Mouse (Mus musculus): ENCODE data around the gene Gpr87. TPM values are rescaled to one million over a fixed set of nuclear protein-coding genes. Genes with fewer than 3 reads are reported as not detected.

The Gpr87 gene
- polyA plus RNA-seq (2014; fragmentation: Illumina TruSeq; extraction: RNeasy Lipid Tissue Mini Kit (QIAGEN cat#74804); ENCODE audit: low read depth, low replicate concordance), result not detected

DNA sequence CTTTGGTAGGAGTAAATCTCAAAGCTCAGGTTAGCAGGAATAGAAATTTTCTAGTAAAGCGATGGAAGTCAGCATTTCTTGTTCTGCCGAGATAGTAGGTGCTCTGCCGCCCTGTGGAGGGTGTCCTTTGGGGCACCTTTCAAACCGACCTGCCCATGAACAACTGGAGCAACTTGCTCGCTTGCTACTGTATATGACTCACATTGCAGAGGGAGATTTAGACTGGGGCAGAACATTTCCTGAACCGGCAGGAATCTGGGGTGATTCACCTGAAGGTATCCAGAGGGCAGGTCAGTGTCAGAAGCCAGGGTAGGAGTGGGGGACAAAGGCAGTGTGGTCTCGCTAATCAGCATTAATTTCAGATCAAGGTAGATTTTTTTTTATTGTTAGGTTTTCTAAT lies at the start of gene Gpr87:
TSS of gene Gpr87 (minus strand) at position 167 of the 400 bp plus-strand sequence.

DNA sequence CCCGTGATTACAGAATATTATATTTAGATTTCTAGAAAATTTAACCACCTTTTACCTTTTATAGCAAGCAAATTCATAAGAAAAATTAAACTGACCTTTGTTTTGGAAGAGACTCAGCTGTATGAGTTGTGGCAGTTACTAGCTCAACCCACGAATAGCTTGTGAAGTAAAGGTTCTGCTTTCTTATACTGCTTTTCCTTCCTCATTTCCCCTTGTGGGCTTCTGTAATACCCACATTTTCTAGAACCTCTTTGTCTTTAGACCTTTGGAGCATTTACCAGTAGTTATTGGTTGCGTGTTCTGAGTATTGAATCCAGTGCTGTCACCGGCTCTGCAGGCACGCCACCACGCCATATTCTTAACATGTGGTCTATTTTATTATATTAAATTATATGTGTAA lies 15.8 kb upstream of the Gpr87 start, which contains the start of gene P2ry13:
TSS of gene P2ry13 (minus strand) at position 156 of the 400 bp plus-strand sequence.

DNA sequence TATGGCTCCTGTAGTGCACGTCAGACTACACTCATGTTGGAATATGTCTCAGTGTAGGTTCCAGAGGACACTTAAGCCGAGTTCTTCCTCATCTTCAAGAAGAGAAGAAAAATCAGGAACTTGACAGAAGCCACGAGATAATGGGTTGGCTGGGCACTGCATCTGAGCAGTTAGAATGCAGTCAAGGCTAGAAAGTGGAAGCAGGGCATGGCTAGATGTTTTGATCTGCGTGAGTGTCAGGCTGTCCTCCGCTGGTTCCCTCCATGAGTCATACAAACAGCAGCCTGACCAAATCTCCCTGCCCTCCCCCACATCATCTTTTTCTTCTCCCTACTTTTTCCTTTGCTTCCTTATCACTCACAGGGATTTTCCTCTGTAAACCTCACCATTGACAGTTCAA lies 41.5 kb downstream of the Gpr87 start, which contains the start of gene P2ry14:
TSS of gene P2ry14 (minus strand) at position 195 of the 400 bp plus-strand sequence.

Other genes with a start within 250 kb of the Gpr87 start
- gene Med12l, start 189.3 kb downstream of the Gpr87 start, polyA plus RNA-seq (2014; fragmentation: Illumina TruSeq; extraction: RNeasy Lipid Tissue Mini Kit (QIAGEN cat#74804); ENCODE audit: low read depth, low replicate concordance), result 3.2 TPM
- not detected for gene Gpr171, start 93.3 kb downstream of the Gpr87 start, polyA plus RNA-seq (2014; fragmentation: Illumina TruSeq; extraction: RNeasy Lipid Tissue Mini Kit (QIAGEN cat#74804); ENCODE audit: low read depth, low replicate concordance)
- gene P2ry14, start 41.5 kb downstream of the Gpr87 start, polyA plus RNA-seq (2014; fragmentation: Illumina TruSeq; extraction: RNeasy Lipid Tissue Mini Kit (QIAGEN cat#74804); ENCODE audit: low read depth, low replicate concordance), result 4.5 TPM
- gene P2ry13, start 15.8 kb upstream of the Gpr87 start, polyA plus RNA-seq (2014; fragmentation: Illumina TruSeq; extraction: RNeasy Lipid Tissue Mini Kit (QIAGEN cat#74804); ENCODE audit: low read depth, low replicate concordance), result 0.86 TPM
- gene P2ry12, start 67.8 kb upstream of the Gpr87 start, polyA plus RNA-seq (2014; fragmentation: Illumina TruSeq; extraction: RNeasy Lipid Tissue Mini Kit (QIAGEN cat#74804); ENCODE audit: low read depth, low replicate concordance), result 1.2 TPM
- gene Igsf10, start 149.3 kb upstream of the Gpr87 start, polyA plus RNA-seq (2014; fragmentation: Illumina TruSeq; extraction: RNeasy Lipid Tissue Mini Kit (QIAGEN cat#74804); ENCODE audit: low read depth, low replicate concordance), result 1.1 TPM